Mouse (Mus musculus) adrenal gland, adult 8-10 months (tissue): Measurements from ENCODE around the gene Tspan33. TPM values are rescaled to one million over a fixed set of nuclear protein-coding genes. Genes with fewer than 3 reads are reported as not detected.
"Not testable (repeated sequence)": the region's sequence is repeated elsewhere in the genome, so short reads cannot be mapped to it uniquely, and the experiment has no call there.

Experiments
- DNase-seq: peaks from one replicate; pipeline ENCODE4 v3.0.0; 2022
- total RNA-seq, 4 experiments: library from RNA; stranded (reverse); gene quantifications; 2 replicates each; pipeline ENCODE4 v1.2.4; 2022

Gene Tspan33
- 1 to 10 TPM; 2.7 to 4.9 (median 3.8) TPM for total RNA-seq

DNA sequence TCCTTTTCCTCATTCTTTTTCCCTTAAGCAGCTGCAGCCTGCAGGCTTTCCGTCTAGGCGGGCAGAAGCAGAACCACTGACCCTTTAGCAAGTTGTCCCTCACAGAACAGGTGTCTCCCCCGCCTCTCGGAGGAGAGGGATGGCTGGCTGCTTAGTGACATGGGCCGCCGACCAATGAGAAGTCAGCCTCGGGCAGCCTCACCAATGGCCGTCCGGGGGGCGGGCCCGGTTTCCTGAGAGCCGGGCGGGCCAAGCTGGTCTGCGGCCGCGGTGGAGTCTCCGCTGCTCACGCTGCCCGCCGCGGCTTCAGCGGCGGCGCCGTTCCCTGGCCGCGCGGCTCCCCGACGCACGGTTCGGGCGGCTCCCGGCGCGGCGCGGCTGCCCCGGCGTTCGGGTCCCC is at the start of gene Tspan33:
TSS of gene Tspan33 (plus strand) at position 270 of the 400 bp plus-strand sequence.
- DNase-seq, result peak; percentile 90

DNA sequence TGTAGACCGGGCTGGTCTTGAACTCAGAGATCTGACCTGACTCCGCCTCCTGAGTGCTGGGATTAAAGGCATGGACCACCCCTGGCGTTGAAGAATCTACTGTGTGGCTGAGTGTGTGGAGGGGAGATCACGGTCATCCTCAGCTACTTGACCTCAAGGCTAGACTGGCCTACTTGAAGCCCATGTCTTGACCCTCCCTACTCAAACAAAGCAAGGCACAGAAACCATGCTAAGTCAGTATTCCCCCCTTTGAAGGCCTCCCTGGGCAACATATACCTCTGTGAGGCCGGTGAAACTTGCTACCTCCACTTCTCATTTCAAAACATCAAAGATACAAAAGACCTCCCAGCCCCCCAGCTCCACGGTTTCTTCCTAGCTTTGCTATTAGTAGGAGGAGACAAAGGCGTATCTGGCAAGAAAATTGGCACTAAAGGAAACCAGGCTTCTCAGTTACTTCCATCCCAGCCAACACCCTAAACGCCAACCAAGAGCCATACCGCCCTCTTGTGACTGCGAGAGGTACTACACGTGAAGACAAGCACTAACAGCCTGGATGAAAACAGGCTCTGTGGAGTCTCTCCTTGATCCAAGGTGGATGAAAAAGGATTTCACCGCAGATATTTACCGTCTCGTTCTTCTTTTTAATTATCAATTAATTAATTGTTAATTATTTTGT is 44.4 kb upstream of the Tspan33 start:
- peak; percentile 73 for DNase-seq

DNA sequence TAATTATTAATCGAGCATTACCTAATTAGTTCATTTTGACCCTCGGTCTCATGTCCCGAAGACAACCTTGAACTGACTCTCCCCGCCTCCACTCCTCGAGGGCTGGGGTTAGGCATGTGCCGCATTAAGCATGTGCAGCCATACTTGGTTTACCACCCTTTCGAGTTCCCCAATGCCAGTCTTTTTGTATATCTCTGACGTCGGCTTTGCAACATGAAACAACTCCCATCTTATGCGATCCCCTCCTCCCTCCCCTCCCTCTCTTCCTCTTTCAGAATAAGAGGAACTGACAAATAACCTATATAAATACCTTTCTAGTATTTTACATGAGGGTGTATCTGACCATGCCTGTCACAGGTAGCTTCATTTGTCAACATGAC is 43.9 kb upstream of the Tspan33 start:
- DNase-seq, result no peak

DNA sequence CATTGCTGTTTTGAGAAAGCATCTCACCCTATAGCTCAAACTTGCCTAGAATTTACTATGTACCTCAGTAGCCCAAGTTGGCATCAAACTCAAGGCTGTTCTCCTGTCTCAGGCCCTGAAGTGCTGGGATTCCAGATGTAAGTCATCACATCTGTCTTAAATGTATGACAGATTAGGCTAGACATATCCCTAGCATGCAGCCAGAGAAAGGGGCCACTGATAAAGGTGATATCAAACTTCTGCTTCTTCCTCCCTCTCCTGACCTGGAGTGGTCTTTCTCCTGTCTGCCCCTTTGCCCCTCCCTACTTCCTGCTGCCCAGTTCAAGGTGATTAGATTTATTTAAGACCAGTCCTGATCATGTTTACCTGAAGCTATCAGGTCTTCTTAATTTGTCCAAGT is 40.8 kb upstream of the Tspan33 start:
- no peak for DNase-seq

DNA sequence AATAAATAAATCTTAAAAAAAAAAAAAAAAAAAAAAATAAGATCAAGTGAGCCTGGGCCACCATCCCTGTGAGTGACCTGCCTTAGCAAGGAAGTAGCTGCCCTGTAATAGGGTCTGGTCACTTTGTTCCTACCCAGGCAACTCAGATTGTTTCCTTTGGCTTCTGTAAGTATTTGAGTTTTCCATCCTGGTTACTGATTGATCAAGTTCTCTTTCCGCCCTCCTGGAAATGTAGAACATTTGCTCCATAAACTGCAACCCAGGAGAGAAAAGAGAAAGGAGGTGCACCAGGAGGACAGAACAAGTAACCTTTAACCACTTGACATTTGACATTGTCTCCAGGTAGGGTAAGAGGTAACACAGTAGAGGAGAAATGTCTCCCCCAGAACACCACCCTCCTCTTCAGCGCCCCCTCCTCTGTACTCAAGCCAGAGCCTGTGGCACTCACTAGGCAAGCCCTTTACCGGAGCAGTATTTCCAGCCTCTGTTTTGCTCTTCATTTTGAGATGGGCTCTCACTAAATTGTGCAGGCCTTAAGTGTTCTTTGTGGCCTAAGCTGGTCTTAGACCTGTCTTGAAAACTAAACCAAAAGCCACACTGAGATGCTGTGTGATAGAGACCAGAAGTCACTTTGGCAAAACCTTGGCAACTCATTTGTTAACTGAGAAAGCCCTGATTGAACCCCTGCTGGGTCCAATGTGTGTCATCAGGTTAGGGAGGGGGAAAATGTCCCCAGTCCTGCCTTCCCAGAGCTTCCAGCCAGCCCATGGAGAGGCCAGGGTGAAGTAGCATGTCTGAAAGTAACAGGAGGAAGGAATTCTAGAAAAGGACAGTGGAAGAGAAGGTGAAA is 35.2 kb upstream of the Tspan33 start:
- DNase-seq, result no peak

DNA sequence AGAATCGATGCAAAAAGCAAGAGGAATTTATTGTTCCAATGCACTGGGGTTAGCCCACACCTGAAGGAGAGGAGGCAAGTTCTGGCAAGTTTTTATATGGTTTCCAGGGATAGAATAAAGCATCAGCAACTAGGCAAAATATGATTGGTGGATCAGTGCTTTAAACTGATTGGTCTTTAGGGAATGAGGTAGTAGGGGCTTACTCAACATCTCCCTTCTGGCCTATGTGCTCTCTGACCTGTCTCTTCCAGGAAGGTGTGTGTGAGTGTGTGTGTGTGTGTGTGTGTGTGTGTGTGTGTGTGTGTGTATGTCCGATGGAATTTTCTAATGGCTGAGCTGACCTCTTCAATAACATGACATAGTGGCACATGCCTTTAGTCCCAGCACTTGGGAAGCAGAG is 34.1 kb upstream of the Tspan33 start:
- DNase-seq, result no peak

DNA sequence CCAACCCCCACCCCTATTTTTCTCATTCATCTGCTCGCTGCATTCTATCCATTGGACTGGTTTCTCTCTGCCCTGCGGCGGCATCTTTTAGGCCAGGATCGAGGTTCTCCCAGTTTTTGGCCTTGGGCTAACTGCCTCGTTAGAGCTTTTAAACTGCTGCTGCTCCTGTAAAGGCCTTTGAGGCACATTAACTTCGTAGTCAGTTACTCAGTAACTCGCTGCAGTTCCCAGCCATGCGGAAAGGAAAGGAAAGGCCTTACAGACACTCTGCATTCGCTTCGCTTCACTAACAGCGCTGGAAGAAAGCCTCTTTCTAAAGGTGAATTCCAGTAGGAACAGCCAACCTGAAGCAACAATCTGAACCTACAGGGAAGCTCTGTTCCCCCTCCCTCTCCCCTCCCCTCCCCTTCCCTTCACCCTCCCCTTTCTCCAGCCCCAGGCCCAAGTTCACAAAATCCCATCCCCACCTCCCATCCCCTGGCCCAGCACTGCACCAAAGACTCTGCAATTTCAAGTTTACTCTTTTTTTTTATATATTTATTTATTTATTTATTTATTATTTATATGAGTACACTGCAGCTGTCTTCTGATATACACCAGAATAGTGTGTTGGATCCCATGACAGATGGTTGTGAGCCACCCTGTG is 33.2 kb upstream of the Tspan33 start:
- DNase-seq, result no peak

- DNase-seq, result no peak
Measured at GRCm38 (mm10) chr6:29667266-29667665, 26.8 kb upstream of the Tspan33 start.

DNA sequence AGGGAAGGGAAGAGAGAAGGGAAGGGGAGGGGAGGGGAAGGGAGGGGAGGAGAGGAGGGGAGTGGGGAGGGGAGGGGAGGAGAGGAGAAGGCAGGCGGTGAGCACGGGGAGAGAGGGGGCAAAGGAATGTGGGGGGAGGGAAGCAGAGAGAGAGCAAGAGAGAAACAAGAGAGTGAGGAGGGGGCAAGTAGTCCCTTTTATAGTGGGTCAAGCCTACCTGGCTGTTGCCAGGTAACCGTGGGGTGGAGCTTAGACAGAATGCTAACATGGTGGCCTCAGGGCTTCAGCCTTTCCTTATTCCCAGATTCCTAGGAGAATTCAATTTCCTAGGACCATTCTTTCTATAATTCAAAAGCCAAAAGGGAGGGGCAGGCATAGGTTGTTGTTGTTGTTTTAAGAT is 22.3 kb upstream of the Tspan33 start:
- no peak for DNase-seq

GRCm38 (mm10) chr6:29672563-29673411 is 21.2 kb upstream of the Tspan33 start:
- DNase-seq, result no peak

DNA sequence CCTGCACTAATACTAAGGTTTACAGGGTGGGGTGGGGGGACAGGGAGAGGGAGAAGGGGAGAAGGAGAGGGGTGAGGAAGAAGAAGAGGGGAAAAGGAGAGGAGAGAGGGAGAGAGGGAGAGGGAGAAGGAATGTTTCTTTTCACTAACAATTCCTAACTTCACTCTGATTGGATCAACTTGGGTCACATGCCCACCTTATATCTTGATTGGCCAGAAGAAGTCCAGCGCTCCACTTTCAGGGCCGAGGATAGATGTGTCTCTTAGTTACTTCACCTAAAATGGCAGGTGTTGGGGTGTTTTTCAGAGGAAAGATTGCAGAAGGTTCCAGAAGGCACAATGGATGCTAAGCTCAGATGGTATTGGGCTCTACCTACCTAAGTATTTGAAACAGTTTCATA is 20.3 kb upstream of the Tspan33 start:
- no peak for DNase-seq

GRCm38 (mm10) chr6:29679947-29680550 is 14.0 kb upstream of the Tspan33 start:
- DNase-seq, result not testable (repeated sequence)

DNA sequence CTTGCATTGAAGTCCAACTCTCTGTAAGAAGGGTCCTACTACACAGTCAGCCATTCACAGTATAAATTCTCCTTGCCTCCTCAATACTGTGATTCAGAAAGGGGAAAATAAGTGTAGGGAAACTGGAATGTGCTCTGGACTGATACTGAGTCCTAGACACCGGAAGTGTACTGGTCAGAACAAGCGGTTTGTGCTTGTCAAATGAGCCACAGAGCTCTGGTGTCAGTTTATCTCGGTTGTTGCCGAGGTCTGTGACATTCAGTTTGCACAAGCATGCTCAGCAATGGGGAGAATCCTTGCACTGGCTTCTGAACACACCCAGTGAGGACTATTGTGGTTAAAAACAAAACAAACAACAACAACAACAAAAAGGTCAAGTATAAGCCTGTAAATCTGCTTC is 12.2 kb upstream of the Tspan33 start:
- DNase-seq, result no peak

- DNase-seq, result no peak
Measured at GRCm38 (mm10) chr6:29684686-29685085, 9.3 kb upstream of the Tspan33 start.

DNA sequence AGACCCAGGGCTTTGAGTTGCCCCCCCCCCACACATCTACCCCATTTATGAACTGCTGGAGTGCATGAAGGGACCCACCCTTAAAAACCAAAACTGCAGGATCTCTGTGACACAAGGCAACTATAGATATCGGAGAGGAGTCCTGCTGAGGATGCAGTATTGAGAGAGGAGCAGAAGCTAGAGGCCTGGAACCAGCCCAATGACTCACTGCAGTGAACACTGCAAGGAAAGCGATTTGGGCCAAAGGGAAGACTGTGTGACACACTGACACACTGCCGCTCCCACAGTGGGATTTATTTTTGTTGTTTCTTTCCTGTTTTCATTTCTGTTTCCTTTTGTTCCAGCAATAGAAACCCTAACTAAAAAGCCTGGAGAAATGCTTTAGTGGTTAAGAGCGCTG is 8.1 kb upstream of the Tspan33 start:
- no peak for DNase-seq

- no peak for DNase-seq
Measured at GRCm38 (mm10) chr6:29689458-29689857, 4.6 kb upstream of the Tspan33 start.

DNA sequence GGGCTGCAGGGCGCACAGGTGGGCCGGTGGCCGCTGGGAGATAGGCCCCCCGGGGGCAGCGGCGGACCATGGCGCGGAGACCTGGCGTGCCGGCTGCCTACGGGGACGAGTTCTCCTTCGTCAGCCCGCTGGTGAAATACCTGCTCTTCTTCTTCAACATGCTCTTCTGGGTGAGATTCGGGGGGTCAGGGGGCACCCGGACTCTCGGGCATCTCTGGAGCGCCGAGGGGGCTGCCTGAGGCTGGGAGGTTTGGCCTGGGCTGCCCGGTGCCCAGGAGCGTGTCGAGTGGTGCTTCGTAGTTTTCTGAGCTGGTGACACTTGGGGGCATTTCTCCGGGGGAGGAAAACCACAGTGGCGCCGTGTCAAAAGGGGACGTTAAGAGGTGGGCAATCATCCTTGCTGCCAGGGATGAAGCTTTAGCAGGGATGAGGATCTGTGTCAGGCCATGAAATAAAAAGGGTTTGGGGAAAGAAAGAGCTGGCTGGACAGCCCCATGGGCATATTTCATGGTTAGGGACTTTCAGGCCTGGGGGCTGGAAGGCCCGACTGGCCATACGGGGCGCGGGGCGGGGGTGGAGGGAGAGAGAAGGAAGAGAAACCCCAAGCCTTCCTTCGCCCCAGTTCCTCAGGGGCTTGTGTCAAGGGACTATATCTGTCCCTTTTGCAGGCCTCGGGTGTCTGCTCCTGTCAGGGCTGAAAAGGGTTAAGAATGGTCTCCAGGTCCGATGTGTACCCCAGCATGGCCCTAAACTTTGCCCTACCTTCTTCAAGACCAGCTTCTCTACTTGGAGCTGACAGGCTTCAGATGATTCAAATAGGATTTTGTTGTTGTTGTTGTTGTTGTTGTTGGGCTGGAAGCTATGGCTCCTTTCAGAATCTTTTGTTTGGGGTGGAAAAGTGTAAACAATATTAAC is 610 bp downstream of the Tspan33 start:
- no peak for DNase-seq

DNA sequence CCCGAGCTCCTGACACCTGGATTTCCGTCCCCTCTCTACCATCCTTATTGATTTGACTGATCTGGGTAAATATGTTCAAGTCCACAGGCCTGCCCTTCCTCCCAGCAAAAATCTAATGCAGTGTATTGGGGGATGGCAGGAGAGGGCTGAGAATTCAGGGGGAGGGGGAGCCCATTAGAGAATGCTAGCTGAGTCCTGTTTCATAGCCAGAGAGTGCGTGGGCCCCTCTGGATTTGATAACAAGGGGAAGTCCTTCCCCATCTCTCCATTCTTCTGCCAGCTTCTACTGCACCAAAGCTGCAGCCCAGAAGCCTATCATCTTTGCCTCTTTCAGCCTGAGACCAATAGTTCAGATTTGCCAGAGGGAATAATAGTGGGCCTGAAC is 1.3 kb downstream of the Tspan33 start:
- DNase-seq, result no peak

DNA sequence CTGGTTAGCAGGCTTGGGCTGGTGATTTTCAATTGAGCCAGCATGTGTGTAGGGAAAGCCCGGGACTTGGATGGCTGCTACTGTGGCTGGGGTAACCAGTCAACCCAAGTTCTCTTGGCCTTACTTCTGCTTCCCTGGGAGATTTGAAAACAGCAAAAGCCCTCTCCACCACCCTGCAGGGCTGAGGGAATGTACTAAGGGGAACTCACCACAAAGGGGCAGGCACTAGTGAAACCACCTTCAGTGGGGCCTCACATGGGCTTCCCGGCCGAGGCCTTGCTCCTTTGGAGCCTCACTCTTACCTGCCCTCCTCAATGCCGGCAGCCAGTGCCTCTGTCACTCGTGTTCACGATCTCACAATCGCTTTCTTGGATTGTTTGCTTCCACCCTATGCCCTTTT is 2.0 kb downstream of the Tspan33 start:
- DNase-seq, result no peak

DNA sequence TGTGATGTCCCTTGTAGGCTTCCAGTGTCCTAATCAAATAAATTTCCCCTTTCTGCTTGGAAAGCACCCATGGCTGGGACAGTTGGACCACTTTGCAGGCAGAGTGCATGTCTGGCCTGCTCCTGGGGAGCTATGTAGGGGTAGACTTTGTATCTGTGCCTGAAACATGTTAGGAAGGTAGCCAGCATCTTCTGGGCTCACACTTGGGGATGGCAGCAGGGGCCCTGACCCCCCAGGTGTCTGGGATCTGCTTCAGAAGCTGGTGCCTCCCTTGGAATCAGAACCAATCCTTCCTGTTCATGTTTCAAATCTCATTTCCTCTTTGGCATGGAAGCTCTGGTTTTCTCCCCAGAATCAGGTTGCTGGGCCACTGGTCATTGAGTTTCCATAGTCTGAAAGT is 3.1 kb downstream of the Tspan33 start:
- no peak for DNase-seq

GRCm38 (mm10) chr6:29697548-29697947 is 3.5 kb downstream of the Tspan33 start:
- DNase-seq, result no peak
